Mouse (Mus musculus) bone marrow macrophage, adult 2 months (primary cell): ENCODE measurements at regions not wholly inside any gene's neighbourhood (a gene's known extent, or its start where the extent isn't known, plus 50 kb on each side); places are given as distances from the start of the nearest gene placed in this dataset.

Experiments
- CTCF ChIP-seq: IDR thresholded peaks from 2 replicates; pipeline ENCODE4 v1.5.1; 2012; ENCODE audit warnings: low read depth, mild to moderate bottlenecking, low read length, moderate library complexity
- POLR2A ChIP-seq: IDR thresholded peaks from 2 replicates; pipeline ENCODE4 v1.6.1; 2012; ENCODE audit warnings: mild to moderate bottlenecking, low read depth, low read length, borderline replicate concordance

DNA sequence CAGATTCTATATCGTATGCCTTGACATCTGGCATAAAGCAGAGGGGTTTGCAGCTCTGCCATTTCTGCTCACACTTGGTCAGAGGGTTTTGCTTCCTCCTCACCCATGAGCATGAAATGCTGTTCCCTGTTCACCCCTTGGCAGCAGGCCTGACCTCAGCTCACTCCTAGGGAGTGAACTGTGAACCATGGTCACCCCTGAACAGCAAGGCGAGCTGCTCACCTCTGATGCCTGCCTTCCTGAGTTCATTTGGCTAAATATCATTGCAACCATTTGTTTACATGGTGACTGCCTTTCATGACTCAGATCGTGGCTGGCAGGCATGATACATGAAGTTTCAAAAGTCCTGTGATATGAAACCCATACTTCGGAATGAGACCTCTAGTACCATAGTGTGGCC, 418.2 kb downstream of the Tcerg1l start:
- TF ChIP-seq CTCF = no peak
- no peak for TF ChIP-seq POLR2A
